Mouse (Mus musculus): ENCODE measurements around the gene Nhsl2. TPM values are rescaled to one million over a fixed set of nuclear protein-coding genes. Genes with fewer than 3 reads are reported as not detected.
"Not testable (repeated sequence)": the region's sequence is repeated elsewhere in the genome, so short reads cannot be mapped to it uniquely, and the experiment has no call there.

Nhsl2 gene
- 1.1 and 1.3 TPM in 2 replicates for total RNA-seq (2012; rRNA removed)

DNA sequence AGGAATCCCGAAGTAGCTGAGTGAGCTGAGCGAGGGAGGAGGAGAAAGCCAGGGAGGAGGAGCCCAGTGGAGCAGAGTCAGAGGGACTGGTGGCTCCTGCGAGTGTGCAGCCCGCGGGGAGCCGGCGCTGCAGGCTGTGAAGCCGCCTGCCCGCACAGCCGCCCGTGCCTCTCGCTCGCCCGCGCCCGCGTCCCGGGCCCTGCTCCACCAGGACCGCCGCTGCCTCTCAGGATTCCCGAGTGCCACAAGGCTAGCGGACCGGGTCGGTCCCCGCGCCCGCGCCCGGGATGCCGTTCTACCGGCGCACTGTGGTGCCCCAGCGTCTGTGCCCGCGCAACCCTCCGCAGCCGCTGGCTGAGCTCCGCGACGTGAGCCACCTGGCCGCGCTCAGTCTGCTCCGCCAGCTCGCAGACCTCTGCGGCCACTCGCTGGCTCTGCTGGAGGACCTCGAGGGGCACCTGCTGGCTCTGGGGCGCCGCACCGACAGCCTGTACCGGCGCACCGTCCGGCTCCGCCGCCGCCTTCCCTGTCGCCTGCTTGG, at the start of gene Nhsl2:
Gene Nhsl2 (plus strand): TSS at position 105 of the 541 bp plus-strand sequence.
- no peaks in the 10 kb centered on the region for H3K36me3 ChIP-seq (ENCODE audit: control insufficient read depth, insufficient read depth, low read length, poor library complexity, severe bottlenecking)
- in situ Hi-C loops (cut with MboI; ENCODE audit: low sequenced_read_pairs in 2 of 2, unreplicated experiment in 2 of 2): no loop called here
- no peak within 1 kb of the TSS for H3K27ac ChIP-seq (ENCODE audit: insufficient read depth, low read depth, low read length, poor library complexity, severe bottlenecking)
- H3K4me3 ChIP-seq (ENCODE audit: insufficient read depth in 1 of 2, low read depth in 1 of 2, low read length in 2 of 2, poor library complexity in 1 of 2, severe bottlenecking in 1 of 2): peak within 1 kb of the TSS; percentile 66 to 81
- TF ChIP-seq ZC3H11A (IDR thresholded peaks at IDR 0.05; ENCODE audit: borderline replicate concordance, low read depth, low read length) (no peak), HCFC1 (IDR thresholded peaks at IDR 0.05; ENCODE audit: borderline replicate concordance, insufficient read depth, low read length) (no peak), MAFK (IDR thresholded peaks at IDR 0.05; ENCODE audit: insufficient read depth, low read depth, low read length) (no peak)
- H3K4me1 ChIP-seq (ENCODE audit: control insufficient read depth in 2 of 2, insufficient read depth in 2 of 2, low read length in 2 of 2, poor library complexity in 1 of 2): no peaks in the 10 kb centered on the region
- H3K9me3 ChIP-seq (ENCODE audit: control insufficient read depth, insufficient read depth, low read depth, low read length): no peaks in the 10 kb centered on the region
- no peak for DNase-seq (ENCODE audit: low read depth, low spot score)
- peak within 1 kb of the TSS; percentile 69; the same call in 1 of the 2 replicates for H3K9ac ChIP-seq (ENCODE audit: insufficient read depth, low read depth, low read length, poor library complexity, severe bottlenecking)

GRCm38 (mm10) chrX:101805512-101805911, 43.7 kb upstream of the Nhsl2 start:
- H3K9me3 ChIP-seq (ENCODE audit: control insufficient read depth, insufficient read depth, low read depth, low read length): no peaks in the 10 kb centered on the region
- no peak overlapping the region for H3K9ac ChIP-seq (ENCODE audit: insufficient read depth, low read depth, low read length, poor library complexity, severe bottlenecking)
- no peak for TF ChIP-seq MAFK (IDR thresholded peaks at IDR 0.05; ENCODE audit: insufficient read depth, low read depth, low read length)
- no peak for TF ChIP-seq HCFC1 (IDR thresholded peaks at IDR 0.05; ENCODE audit: borderline replicate concordance, insufficient read depth, low read length)
- TF ChIP-seq ZC3H11A (IDR thresholded peaks at IDR 0.05; ENCODE audit: borderline replicate concordance, low read depth, low read length): peak; percentile 33; the same call in 1 of the 2 replicates
- no peak overlapping the region for H3K27ac ChIP-seq (ENCODE audit: insufficient read depth, low read depth, low read length, poor library complexity, severe bottlenecking)
- DNase-seq (ENCODE audit: low read depth, low spot score): no peak
- H3K4me1 ChIP-seq (ENCODE audit: control insufficient read depth in 2 of 2, insufficient read depth in 2 of 2, low read length in 2 of 2, poor library complexity in 1 of 2): no peaks in the 10 kb centered on the region
- no peak overlapping the region for H3K4me3 ChIP-seq (ENCODE audit: insufficient read depth in 1 of 2, low read depth in 1 of 2, low read length in 2 of 2, poor library complexity in 1 of 2, severe bottlenecking in 1 of 2)
- in situ Hi-C loops (cut with MboI; ENCODE audit: low sequenced_read_pairs in 2 of 2, unreplicated experiment in 2 of 2): loop anchor here in 1 of 2 experiments (25.0 kb wide), 1 partner anchor 107 kb away; no protein-coding TSS in a partner anchor
- no peaks in the 10 kb centered on the region for H3K36me3 ChIP-seq (ENCODE audit: control insufficient read depth, insufficient read depth, low read length, poor library complexity, severe bottlenecking)

- Histone ChIP-seq H3K4me3 (ENCODE audit: insufficient read depth in 1 of 2, low read depth in 1 of 2, low read length in 2 of 2, poor library complexity in 1 of 2, severe bottlenecking in 1 of 2) (no peak overlapping the region), H3K9me3 (ENCODE audit: control insufficient read depth, insufficient read depth, low read depth, low read length) (no peaks in the 10 kb centered on the region), H3K4me1 (ENCODE audit: control insufficient read depth in 2 of 2, insufficient read depth in 2 of 2, low read length in 2 of 2, poor library complexity in 1 of 2) (no peaks in the 10 kb centered on the region), H3K27ac (ENCODE audit: insufficient read depth, low read depth, low read length, poor library complexity, severe bottlenecking) (no peak overlapping the region), H3K9ac (ENCODE audit: insufficient read depth, low read depth, low read length, poor library complexity, severe bottlenecking) (no peak overlapping the region), H3K36me3 (ENCODE audit: control insufficient read depth, insufficient read depth, low read length, poor library complexity, severe bottlenecking) (no peaks in the 10 kb centered on the region)
- no peak for TF ChIP-seq ZC3H11A (IDR thresholded peaks at IDR 0.05; ENCODE audit: borderline replicate concordance, low read depth, low read length)
- TF ChIP-seq HCFC1 (IDR thresholded peaks at IDR 0.05; ENCODE audit: borderline replicate concordance, insufficient read depth, low read length): no peak
- no peak for TF ChIP-seq ZNF384 (IDR thresholded peaks at IDR 0.05; ENCODE audit: low read depth, low read length)
- in situ Hi-C loops (cut with MboI; ENCODE audit: low sequenced_read_pairs in 2 of 2, unreplicated experiment in 2 of 2): loop anchor here in 1 of 2 experiments (25.0 kb wide), 1 partner anchor 101 kb away; no protein-coding TSS in a partner anchor
- no peak for DNase-seq (ENCODE audit: low read depth, low spot score)
These were observed 37.4 kb upstream of the Nhsl2 start for GRCm38 (mm10) chrX:101811750-101812149.

GRCm38 (mm10) chrX:101819163-101819562, 30.0 kb upstream of the Nhsl2 start:
- DNase-seq (ENCODE audit: low read depth, low spot score): no peak
- in situ Hi-C loops (cut with MboI; ENCODE audit: low sequenced_read_pairs in 2 of 2, unreplicated experiment in 2 of 2): loop anchor here in 1 of 2 experiments (25.0 kb wide), 1 partner anchor 93 kb away; no protein-coding TSS in a partner anchor

GRCm38 (mm10) chrX:101819980-101820379, 29.2 kb upstream of the Nhsl2 start:
- not testable (repeated sequence) for H3K9ac ChIP-seq (ENCODE audit: insufficient read depth, low read depth, low read length, poor library complexity, severe bottlenecking); H3K9me3 ChIP-seq (ENCODE audit: control insufficient read depth, insufficient read depth, low read depth, low read length); H3K36me3 ChIP-seq (ENCODE audit: control insufficient read depth, insufficient read depth, low read length, poor library complexity, severe bottlenecking); H3K27ac ChIP-seq (ENCODE audit: insufficient read depth, low read depth, low read length, poor library complexity, severe bottlenecking); H3K4me1 ChIP-seq (ENCODE audit: control insufficient read depth in 2 of 2, insufficient read depth in 2 of 2, low read length in 2 of 2, poor library complexity in 1 of 2); H3K4me3 ChIP-seq (ENCODE audit: insufficient read depth in 1 of 2, low read depth in 1 of 2, low read length in 2 of 2, poor library complexity in 1 of 2, severe bottlenecking in 1 of 2); DNase-seq (ENCODE audit: low read depth, low spot score)
- in situ Hi-C loops (cut with MboI; ENCODE audit: low sequenced_read_pairs in 2 of 2, unreplicated experiment in 2 of 2): loop anchor here in 1 of 2 experiments (25.0 kb wide), 1 partner anchor 92 kb away; no protein-coding TSS in a partner anchor

More at GRCm38 (mm10) chrX:101819163-101819562, 30.0 kb upstream of the Nhsl2 start:
- H3K4me3 ChIP-seq (ENCODE audit: insufficient read depth in 1 of 2, low read depth in 1 of 2, low read length in 2 of 2, poor library complexity in 1 of 2, severe bottlenecking in 1 of 2): no peak overlapping the region
- no peak for TF ChIP-seq CHD2 (IDR thresholded peaks at IDR 0.05; ENCODE audit: low read depth, low read length)
- TF ChIP-seq ZC3H11A (IDR thresholded peaks at IDR 0.05; ENCODE audit: borderline replicate concordance, low read depth, low read length): peak; percentile 36; the same call in 1 of the 2 replicates
- H3K36me3 ChIP-seq (ENCODE audit: control insufficient read depth, insufficient read depth, low read length, poor library complexity, severe bottlenecking): no peaks in the 10 kb centered on the region
- no peak overlapping the region for H3K27ac ChIP-seq (ENCODE audit: insufficient read depth, low read depth, low read length, poor library complexity, severe bottlenecking)
- no peak overlapping the region for H3K9ac ChIP-seq (ENCODE audit: insufficient read depth, low read depth, low read length, poor library complexity, severe bottlenecking)
- H3K4me1 ChIP-seq (ENCODE audit: control insufficient read depth in 2 of 2, insufficient read depth in 2 of 2, low read length in 2 of 2, poor library complexity in 1 of 2): no peaks in the 10 kb centered on the region
- no peaks in the 10 kb centered on the region for H3K9me3 ChIP-seq (ENCODE audit: control insufficient read depth, insufficient read depth, low read depth, low read length)
